ENCODE assay signal across 24 mouse cellular contexts in the genomic region with DNA sequence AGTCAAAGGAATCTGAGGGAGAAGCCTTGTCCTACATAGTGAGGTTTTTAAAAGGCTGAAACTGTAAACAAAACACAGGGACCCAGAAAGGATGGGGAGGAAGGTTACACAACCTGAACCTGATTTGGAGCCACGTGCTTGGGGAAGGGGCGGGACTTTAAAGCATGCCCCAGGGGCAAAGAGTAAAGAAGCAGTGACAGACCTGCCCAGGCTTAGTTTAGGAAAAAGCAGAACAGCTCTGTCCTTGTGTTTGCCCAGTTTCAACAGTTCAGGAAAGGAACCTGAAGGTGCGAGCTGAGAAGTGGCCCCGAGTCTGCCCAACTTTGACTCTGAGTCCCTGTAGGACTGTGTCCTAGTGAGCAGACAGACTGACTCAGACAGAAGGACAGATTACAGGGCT. TPM values are rescaled to one million over a fixed set of nuclear protein-coding genes. Genes with fewer than 3 reads are reported as not detected.
DNase-seq lines count a peak whose midpoint lies in the region; ATAC-seq and TF ChIP-seq lines count a peak whose summit lies in the region.
"Had no signal": no experiment of that assay in that cellular context is flagged by ENCODE, and none has a peak within 500 bp of the region (broad histone marks: within the 10 kb centered on the region; RNA-seq: fewer than 3 reads in every experiment).

No protein-coding gene starts in this region.

- no peaks in the 10 kb centered on the region for H3K9me3 ChIP-seq in embryonic facial prominence, embryonic 15.5 days (replicated peaks)
- H3K9me3 ChIP-seq in embryonic facial prominence, embryonic 10.5 days: no peaks in the 10 kb centered on the region
- H3K9me3 ChIP-seq in kidney, embryonic 14.5 days (ENCODE audit: control insufficient read depth, low read length): no peaks in the 10 kb centered on the region
- H3K9me3 ChIP-seq in liver, postnatal 0 days (ENCODE audit: low read length): no peaks in the 10 kb centered on the region
- H3K9me3 ChIP-seq: heart, embryonic 15.5 days; megakaryocyte, embryonic 14.5 days; neural tube, embryonic 12.5 days had no signal

- TF ChIP-seq EP300 in liver, postnatal 0 days (IDR thresholded peaks at IDR 0.05; ENCODE audit: low read depth): no peak

- DNase-seq in embryonic facial prominence, embryonic 10.5 days (ENCODE audit: low spot score): no peak
- peak; percentile 31 to 38 for DNase-seq in kidney, postnatal 36 days
- DNase-seq in liver, postnatal 0 days: peak; percentile 28
- no peak for DNase-seq in B cell, adult 2 months
- DNase-seq: adrenal gland, postnatal 14 days; cerebellum, adult 9-11 months; gastrocnemius, postnatal 25 days; heart, postnatal 4 days; kidney, postnatal 14 days; layer of hippocampus, postnatal 36 days; lung, embryonic 14.5 days; midbrain, embryonic 14.5 days; retina, postnatal 1 day; right cerebral cortex, postnatal 4 days; thymus, adult 18-20 months; thymus, postnatal 36 days had no signal

- no peaks in the 10 kb centered on the region for H3K27me3 ChIP-seq in embryonic facial prominence, embryonic 15.5 days
- H3K27me3 ChIP-seq in embryonic facial prominence, embryonic 10.5 days (replicated peaks; ENCODE audit: low read depth, poor library complexity, severe bottlenecking): no peaks in the 10 kb centered on the region
- H3K27me3 ChIP-seq in kidney, embryonic 14.5 days (ENCODE audit: control insufficient read depth, insufficient read depth, low read length): no peaks in the 10 kb centered on the region
- H3K27me3 ChIP-seq in liver, postnatal 0 days (ENCODE audit: insufficient read depth, low read length): no peaks in the 10 kb centered on the region
- H3K27me3 ChIP-seq: heart, embryonic 15.5 days; neural tube, embryonic 12.5 days had no signal

- no peak overlapping the region for H3K4me3 ChIP-seq in embryonic facial prominence, embryonic 15.5 days (replicated peaks)
- no peak overlapping the region for H3K4me3 ChIP-seq in embryonic facial prominence, embryonic 10.5 days
- H3K4me3 ChIP-seq in kidney, embryonic 14.5 days (ENCODE audit: low read length): no peak overlapping the region
- H3K4me3 ChIP-seq in liver, postnatal 0 days (ENCODE audit: low read depth, low read length): no peak overlapping the region
- H3K4me3 ChIP-seq: heart, embryonic 15.5 days; megakaryocyte, embryonic 14.5 days; neural tube, embryonic 12.5 days had no signal

- H3K4me1 ChIP-seq in embryonic facial prominence, embryonic 15.5 days: peaks cover 9% of the 10 kb centered on the region
- peaks cover 48% of the 10 kb centered on the region for H3K4me1 ChIP-seq in embryonic facial prominence, embryonic 10.5 days
- no peaks in the 10 kb centered on the region for H3K4me1 ChIP-seq in kidney, embryonic 14.5 days (ENCODE audit: control insufficient read depth, insufficient read depth, low read length)
- peaks cover 6% of the 10 kb centered on the region; the same call in 1 of the 2 replicates for H3K4me1 ChIP-seq in liver, postnatal 0 days (ENCODE audit: insufficient read depth)
- H3K4me1 ChIP-seq: neural tube, embryonic 12.5 days had no signal

- no peaks in the 10 kb centered on the region for H3K36me3 ChIP-seq in embryonic facial prominence, embryonic 15.5 days
- no peaks in the 10 kb centered on the region for H3K36me3 ChIP-seq in embryonic facial prominence, embryonic 10.5 days (replicated peaks)
- H3K36me3 ChIP-seq in kidney, embryonic 14.5 days (ENCODE audit: control insufficient read depth, insufficient read depth, low read length): no peaks in the 10 kb centered on the region
- no peaks in the 10 kb centered on the region for H3K36me3 ChIP-seq in liver, postnatal 0 days (replicated peaks; ENCODE audit: insufficient read depth, low read length)
- H3K36me3 ChIP-seq: heart, embryonic 15.5 days; neural tube, embryonic 12.5 days had no signal

- ATAC-seq in embryonic facial prominence, embryonic 15.5 days (ENCODE audit: insufficient number of reproducible peaks, low FRiP score, low TSS enrichment, low read depth): peak; percentile 34; the same call in 1 of the 2 replicates
- ATAC-seq in kidney, embryonic 14.5 days (ENCODE audit: low FRiP score, low TSS enrichment): no peak
- peak; percentile 73 for ATAC-seq in common myeloid progenitor, adult 5-6 weeks (replicated peaks; ENCODE audit: low read depth, poor library complexity, severe bottlenecking)
- peak; percentile 58 for ATAC-seq in liver, postnatal 0 days
- ATAC-seq: hindbrain, postnatal 0 days; intestine, embryonic 16.5 days had no signal

- H3K9ac ChIP-seq in embryonic facial prominence, embryonic 15.5 days: no peak overlapping the region
- no peak overlapping the region for H3K9ac ChIP-seq in kidney, embryonic 14.5 days (ENCODE audit: low read depth, low read length)
- H3K9ac ChIP-seq in liver, postnatal 0 days (replicated peaks): no peak overlapping the region
- H3K9ac ChIP-seq: heart, embryonic 15.5 days; lung, embryonic 14.5 days; neural tube, embryonic 12.5 days had no signal

- WGBS in embryonic facial prominence, embryonic 15.5 days: 43% methylated on average over 4 of the region's 4 CpGs
- WGBS in embryonic facial prominence, embryonic 10.5 days: 52% methylated on average over 4 of the region's 4 CpGs
- WGBS in kidney, embryonic 14.5 days: 71% methylated on average over 4 of the region's 4 CpGs
- 40% methylated on average over 4 of the region's 4 CpGs for WGBS in liver, postnatal 0 days (ENCODE audit: insufficient replicate concordance)

- H3K27ac ChIP-seq in embryonic facial prominence, embryonic 15.5 days (replicated peaks): no peak overlapping the region
- H3K27ac ChIP-seq in embryonic facial prominence, embryonic 10.5 days (replicated peaks): no peak overlapping the region; the same call in 1 of the 2 replicates
- no peak overlapping the region for H3K27ac ChIP-seq in kidney, embryonic 14.5 days (ENCODE audit: low read depth, low read length)
- H3K27ac ChIP-seq in liver, postnatal 0 days (ENCODE audit: low read depth): no peak overlapping the region
- H3K27ac ChIP-seq: heart, embryonic 15.5 days; hindbrain, postnatal 0 days; neural tube, embryonic 12.5 days had no signal

- no peak for TF ChIP-seq CTCF in liver, postnatal 0 days (IDR thresholded peaks at IDR 0.05; ENCODE audit: low read depth)

- no peak overlapping the region for H3K4me2 ChIP-seq in embryonic facial prominence, embryonic 15.5 days (replicated peaks)
- no peak overlapping the region for H3K4me2 ChIP-seq in kidney, embryonic 14.5 days (replicated peaks; ENCODE audit: low read depth, low read length)
- no peak overlapping the region for H3K4me2 ChIP-seq in liver, postnatal 0 days (ENCODE audit: low read depth, low read length)
- H3K4me2 ChIP-seq: heart, embryonic 15.5 days; lung, embryonic 14.5 days; neural tube, embryonic 12.5 days had no signal

RNA-seq across cellular contexts. Expression of a gene that starts 23.1 kb away (rescaled TPM):
- polyA plus RNA-seq in embryonic facial prominence, embryonic 15.5 days (2015; fragmentation: Nextera tagmentation; extraction: Ambion mirVana): 56.7 and 58.5 TPM in 2 replicates
- polyA plus RNA-seq in embryonic facial prominence, embryonic 10.5 days (2016; fragmentation: Nextera tagmentation; extraction: Ambion mirVana): 69.6 and 73.2 TPM in 2 replicates
- 75.1 and 100 TPM in 2 replicates for polyA plus RNA-seq in kidney, embryonic 14.5 days (2014; fragmentation: Nextera tagmentation; extraction: Ambion mirVana)
- 95.6 and 118 TPM in 2 replicates for total RNA-seq in common myeloid progenitor, adult 5-6 weeks (2017)
- 3.6 and 4.1 TPM in 2 replicates for polyA plus RNA-seq in liver, postnatal 0 days (2015; fragmentation: Nextera tagmentation; extraction: Ambion mirVana)

Comparison
In these comparisons a context has a peak if more than half of its experiments do, and no peak if none do; other contexts are left out.
1. DNase-seq: peak in kidney, postnatal 36 days (2 of 2) and liver, postnatal 0 days (single experiment); none in embryonic facial prominence, embryonic 10.5 days (single experiment) and B cell, adult 2 months (0 of 2).
2. RNA of a gene that starts 23.1 kb away (polyA plus RNA-seq): 75.1 to 100 TPM in kidney, embryonic 14.5 days, 69.6 to 73.2 TPM in embryonic facial prominence, embryonic 10.5 days and 56.7 to 58.5 TPM in embryonic facial prominence, embryonic 15.5 days; 3.6 to 4.1 TPM in liver, postnatal 0 days; every median in the first group is over 10 times any median in the second.